Mouse (Mus musculus) lung, postnatal 4 days (tissue): Measurements from ENCODE around the gene Chd2.
"Not testable (repeated sequence)": the region's sequence is repeated elsewhere in the genome, so short reads cannot be mapped to it uniquely, and the experiment has no call there.

ENCODE experiments used
- DNase-seq, 2 experiments: peaks; one replicate each; pipeline ENCODE4 v3.0.0; 2021

Chd2 gene

DNA sequence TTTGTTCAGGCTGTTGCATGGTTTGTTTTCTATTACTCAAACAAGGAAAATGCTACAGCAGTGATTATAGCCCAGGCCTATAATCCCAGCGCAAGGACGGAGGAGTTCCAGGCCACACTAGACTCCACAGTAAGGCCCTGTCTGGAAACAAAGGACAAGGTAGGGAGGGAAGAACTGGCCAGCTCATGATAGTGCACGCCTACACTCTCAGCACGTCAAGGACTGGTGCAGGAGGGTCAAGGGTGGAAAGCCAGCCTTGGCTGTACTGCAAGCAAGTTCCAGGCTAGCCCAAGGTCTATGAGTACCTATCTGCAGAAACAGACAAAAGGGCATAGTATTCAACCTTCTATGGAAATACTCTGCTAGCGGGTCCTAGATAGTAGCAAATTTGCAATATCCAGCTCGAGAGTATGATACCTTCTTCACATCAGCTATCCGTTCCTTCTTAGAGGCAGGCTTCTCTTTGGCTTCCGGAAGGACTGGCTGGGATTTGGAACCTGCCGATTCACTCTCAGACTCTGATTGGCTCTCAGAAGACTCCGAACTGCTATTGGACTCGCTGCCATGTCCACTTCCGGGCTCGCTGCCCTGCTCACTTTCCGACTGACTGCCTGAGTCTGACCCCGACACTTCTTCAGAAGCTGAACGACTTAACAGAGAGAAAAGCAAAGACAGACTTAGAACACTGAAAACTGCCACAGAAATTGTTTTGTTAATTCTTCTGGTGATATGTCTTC, 22.4 kb downstream of the Chd2 start:
- DNase-seq, result no peak

DNA sequence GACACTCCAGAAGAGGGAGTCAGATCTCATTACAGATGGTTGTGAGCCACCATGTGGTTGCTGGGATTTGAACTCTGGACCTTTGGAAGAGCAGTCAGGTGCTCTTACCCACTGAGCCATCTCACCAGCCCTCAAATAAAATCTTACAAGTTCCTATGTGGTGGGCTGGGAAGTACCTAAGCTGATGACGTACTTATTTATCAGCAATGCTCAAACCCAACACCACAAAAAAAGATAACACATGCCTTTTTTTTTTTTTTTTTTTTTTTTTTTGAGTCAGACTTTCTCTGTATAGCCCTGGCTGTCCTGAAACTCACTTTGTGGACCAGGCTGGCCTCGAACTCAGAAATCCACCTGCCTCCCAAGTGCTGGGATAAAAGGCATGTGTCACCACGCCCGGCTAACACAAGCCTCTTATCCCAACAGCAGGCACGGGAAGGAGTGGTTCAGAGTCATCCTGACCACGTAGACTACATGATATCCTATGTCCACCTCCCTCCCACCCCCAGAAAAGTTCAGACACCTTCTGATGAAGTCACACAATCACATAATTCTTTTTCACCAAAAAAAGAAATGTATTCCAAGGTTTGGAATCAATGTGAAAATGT, 23.2 kb downstream of the Chd2 start:
- DNase-seq, result not testable (repeated sequence)

DNA sequence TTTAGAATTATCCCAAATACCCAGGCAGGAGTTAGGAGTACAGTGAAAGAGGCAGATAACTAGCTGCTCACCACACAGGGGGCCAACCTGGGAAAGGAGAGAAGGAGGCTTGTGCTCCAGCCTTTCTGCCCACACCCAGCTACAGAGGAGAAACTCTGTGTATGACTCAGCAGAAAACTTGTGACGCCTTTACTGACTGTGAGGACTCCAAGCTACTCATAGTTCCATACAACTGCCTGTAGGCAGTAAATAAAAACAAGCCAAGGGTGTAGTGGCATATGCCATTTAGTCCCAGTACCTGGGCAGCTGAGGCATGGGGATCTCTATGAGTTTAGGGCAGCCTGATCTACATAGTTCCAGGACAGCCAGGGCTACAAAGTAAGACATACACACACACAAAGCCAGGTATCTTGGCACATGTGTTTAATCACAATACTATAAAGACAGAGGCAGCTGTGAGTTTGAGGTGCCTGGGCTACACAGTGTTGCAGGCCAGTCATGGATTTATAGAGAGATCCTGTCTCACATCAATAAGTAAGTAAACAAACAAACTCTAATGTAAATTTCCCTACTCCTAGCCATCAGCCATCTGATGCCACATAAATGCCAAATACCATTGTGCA, 24.1 kb downstream of the Chd2 start:
- no peak for DNase-seq

DNA sequence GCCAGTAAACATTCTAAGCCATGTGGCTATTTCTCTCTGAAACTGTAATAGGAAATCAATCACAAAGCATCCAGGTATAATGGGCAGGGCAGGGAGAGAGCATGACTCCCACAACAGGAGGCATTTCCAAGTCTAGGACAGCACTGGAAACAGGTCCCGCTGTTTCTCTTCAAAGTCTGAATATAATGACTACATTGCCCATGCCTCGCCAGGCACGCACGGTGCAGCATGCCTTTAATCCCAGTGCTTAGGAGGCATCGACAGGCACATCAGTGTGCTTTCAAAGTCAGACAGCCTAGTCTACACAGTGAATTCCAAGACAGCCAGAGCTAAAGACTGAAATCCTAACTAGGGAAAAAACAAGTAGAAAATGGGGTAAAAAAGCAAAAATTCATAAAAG, 24.8 kb downstream of the Chd2 start:
- DNase-seq, result no peak

DNA sequence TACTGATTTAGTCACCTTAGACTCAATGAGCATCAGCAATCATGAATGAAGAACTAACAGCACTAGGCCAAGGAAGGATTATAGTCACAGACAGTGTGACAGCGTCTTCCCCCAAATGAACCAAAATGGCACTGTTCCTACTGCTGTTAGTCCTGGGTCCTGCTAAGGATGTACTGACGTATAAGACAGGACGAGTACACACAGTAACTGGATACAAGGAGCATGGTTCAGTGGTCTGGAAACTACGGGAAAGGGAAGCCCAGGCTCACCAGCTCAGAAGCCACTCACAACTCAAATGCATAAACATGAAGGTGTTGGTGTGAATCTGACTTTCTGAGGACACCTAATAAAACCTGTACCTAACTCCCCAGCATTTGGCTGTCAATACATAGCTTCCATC, 27.1 kb downstream of the Chd2 start:
- DNase-seq, result no peak

DNA sequence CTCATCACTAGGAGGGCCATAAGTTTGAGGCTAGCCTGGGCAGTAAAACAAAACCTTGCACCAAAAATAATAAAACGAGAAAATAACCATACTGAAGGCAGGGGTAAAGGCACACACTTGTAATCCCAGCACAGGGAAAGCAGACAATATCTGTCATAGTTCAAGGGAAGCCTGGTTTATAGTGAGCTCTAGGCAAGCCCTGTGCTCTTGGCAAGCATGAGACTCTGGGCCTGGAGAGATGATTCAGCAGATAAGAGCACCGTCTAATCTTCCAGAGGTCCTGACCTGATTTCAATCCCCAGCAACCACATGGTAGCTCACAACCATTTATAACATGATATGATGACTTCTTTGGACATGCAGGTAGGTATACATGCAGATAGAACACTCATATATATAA, 29.2 kb downstream of the Chd2 start:
- DNase-seq, result no peak

DNA sequence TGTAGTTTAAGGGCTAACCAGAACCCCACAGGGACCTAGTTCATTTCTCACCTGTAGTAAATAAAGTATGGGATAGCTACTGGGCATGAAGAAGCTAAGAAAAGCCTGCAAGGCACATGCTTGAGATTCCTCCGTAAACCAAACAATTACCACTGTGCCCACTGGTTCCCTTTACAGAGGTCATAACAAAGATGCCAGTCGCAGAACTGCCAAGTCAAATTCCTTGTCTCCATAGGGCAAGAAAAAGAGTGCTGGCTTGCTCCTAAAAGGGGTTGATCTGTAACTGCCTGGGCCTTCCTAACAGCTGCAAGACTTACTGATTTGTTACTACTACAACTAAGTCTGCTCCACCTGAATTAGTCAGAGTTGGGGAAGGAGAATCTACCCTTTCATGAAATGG, 32.9 kb downstream of the Chd2 start:
- DNase-seq, result no peak

DNA sequence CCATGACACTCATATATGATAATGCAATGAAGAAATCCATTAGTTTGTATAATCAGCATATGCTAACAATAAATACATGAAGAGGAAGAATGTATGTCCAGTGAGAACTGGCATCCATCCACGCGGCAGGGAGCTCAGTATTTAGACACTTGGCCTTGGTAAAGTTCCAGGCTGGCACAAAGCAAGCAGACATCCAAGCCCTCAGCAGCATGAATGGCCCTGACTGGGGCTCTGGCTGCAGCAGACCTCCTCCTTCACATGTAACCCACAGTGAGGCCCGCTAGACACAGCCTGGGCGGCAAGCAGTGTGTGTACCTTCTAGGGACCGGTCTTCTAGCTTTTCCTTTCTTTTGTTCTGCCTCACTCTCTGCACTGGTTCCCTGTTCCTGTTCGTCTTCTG, 34.1 kb downstream of the Chd2 start:
- DNase-seq, result no peak

DNA sequence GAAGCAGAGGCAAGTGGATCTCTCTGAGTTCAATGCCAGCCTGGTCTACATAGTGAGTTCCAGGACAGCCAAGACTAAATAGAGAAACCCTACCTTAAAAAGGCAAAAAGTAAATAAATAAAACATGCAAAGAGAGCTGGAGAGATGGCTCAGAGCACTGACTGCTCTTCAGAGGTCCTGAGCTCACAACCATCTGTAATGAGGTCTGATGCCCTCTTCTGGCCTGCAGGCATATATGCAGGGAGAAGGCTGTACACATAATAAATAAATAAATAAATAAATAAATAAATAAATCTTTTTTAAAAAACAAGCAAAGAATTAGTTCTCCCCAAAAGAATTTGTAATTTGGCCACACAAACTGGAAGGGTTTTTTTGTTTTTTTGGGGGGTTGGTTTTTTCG, 34.8 kb downstream of the Chd2 start:
- DNase-seq, result no peak

DNA sequence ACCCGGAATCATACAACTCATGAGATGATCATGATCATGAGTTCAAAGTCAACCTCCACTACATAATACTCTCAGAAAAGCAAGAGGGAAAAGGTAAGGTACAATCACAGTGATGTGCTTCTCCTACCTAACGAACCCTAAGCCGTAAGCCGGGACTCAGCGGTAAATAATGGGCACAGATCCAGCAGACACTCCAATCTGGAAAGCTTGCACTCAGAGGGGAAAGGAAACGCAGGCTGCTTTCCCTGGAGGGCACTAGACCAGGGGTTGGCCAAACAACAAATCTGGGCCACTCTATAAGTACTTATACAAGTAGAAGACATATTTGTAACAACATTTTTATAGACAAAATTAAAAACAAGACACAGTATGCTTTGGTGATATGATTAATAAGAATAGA, 36.4 kb downstream of the Chd2 start:
- DNase-seq, result peak in 1 of 2 experiments; percentile 24

DNA sequence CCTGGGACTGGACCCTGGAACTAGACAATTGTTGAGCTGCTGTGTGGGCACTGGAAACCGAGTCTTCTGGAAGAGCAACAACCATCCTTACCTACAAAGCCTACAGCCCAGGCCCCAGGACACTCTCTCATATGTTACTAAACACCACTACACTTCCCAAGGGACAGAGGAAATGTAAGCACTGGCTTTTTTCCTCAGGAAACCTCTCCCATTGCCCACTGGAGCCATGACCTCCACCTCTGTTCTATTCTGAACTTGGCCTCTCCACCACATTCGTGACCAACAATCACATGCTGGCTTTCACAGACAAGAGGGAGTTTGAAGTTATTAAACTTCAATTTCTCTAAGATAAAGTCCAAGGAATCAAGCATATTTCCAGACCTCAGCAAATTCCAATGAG, 43.4 kb downstream of the Chd2 start:
- no peak for DNase-seq

DNA sequence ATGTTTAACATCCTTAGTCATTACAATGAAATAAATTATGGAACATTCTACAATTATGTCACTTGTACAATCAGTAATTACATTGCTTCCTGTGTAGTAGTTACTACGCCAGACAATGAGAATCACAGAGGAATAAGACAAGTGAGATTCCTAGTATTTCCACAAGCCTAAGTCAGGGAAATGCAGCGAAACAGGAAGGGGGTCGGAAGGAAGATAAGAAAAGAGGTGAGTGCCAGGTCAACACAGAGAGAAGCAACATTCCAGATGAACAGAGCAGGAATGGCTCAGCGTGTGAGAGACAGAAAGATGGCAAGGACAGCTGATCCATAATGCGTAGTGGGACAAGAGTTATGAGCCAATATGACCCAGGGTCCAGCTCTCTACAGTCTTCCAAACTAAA, 52.4 kb downstream of the Chd2 start:
- DNase-seq, result no peak

DNA sequence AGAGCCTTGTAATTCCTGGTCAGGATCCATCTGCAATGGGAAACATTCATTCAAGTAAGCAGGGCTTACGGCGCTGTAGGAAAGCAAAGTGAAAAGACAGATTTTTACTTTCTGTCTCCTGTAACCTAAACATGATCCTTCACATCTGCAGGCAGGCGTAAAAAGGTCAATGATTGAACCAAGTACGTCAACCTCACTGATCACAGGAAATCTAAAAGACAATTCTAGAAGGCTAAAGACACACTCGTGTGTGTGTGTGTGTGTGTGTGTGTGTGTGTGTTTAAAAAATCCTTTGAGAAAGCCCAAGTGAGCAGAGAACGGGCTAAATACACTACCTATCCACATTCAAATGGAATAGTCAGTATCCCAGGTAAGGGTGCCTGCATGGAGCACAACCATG, 60.5 kb downstream of the Chd2 start:
- DNase-seq, result no peak

DNA sequence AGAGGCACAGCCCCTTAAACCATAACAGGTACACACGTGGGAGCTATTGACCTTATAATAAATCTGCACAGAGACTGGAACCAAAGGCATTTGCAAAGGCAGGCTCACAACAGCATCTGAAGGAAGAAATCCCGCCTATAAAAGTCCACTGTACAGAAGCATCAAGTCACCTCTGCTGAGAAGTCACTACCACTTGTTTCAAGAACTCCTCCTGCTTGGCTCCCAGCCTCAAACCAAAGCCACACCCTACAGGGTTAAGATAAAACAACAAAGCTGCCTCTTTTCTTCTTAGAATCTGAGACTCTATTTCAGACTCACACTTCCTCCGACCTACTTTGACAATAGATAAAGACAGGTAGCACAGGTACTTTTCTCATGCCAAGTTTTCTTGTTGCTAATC, 62.1 kb downstream of the Chd2 start:
- DNase-seq, result no peak

DNA sequence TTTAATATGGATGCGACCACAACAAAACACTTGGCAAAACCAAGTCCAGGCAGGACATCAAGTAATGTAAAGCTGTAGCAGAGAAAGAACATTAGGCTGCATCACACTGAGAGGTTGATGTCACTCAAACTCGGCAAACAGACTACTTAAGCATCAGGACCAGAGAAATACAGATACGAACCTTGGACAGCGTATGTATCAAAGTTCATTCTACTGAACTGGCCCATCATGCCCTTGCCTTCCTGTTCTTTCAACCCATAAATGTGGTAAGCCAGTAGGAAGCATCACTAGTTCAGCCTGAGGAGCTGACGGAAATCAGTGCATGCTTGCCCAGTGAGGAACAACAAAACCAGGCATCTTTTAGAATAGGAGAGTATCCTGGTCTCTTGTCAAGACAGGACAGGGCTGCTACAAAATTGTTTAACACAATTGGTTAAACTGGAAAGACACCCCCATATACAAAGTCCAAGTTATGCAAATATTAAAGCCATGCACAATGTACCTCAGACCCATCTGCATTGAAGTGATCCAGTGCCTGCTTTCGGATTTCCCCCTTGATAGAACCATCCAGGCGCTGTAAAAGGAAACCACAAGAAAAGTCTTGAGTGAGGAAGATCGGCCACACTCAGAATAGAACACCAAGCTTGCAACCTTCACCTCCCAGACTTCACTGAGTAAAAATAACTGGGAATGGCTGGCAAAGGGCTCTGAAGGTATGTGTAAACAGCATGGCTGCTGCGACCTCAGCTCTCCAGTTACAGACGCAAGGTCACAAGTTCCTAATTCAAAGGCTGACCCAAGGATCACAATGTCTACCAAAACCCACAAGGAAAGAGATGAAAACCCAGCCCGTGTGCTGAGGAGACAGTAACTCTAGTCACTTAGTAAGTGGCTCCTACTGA, 63.2 kb downstream of the Chd2 start:
- DNase-seq, result no peak

DNA sequence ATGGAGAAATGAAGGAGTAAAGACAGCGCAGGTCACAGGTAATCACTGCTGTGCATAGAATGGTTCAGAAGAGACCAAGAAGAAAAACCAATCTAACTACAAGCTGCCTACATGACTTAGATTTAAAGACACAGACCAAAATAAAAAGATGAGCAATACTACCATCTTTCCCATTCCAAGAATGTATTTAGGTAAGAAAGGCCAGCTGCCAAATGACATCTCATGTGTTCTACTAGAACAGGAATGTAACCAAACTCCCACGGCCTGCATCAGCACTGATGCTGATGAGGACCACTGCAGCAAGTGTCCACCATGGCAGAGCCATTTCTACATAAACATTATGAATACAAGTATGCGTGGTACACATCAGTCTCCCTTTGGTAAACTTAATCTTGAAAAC, 73.9 kb downstream of the Chd2 start:
- no peak for DNase-seq

DNA sequence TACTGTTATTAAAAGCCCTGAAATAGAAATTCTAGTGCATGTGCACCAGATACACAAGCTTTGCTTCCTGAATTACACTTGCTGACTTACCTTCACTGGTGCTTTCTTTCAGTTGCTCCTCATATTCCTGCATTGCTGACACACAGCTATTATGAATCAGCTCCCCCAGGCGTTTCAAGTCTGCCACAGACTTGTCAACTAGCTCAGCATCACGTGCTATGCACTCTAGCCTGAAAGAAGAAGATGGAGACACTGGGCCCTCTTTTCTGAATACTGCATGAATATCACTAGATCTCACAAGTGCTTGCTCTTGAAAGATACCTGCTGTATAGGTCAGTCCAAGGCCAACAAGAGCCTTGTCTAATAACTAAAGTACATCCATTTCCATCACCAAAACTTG, 78.1 kb downstream of the Chd2 start:
- no peak for DNase-seq

DNA sequence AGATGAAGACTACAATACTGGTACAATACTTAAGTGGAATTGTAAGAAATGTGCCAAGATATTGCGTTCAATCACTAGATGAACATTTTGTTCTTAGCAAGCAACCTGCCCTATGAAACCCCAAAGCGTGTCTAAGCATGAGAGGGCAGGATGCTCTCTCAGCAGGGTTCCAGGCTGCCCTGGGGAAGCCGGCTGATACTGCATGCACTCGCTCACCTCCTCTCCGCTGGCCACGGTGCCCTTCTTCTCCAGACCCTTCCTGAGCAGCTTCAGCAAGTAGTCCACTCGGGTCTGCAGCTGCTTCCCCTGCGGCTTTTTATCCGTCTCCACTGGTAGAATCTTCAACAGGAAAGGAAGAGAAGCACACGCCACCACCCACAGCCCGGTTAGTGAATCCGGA, 87.5 kb downstream of the Chd2 start:
- no peak for DNase-seq

DNA sequence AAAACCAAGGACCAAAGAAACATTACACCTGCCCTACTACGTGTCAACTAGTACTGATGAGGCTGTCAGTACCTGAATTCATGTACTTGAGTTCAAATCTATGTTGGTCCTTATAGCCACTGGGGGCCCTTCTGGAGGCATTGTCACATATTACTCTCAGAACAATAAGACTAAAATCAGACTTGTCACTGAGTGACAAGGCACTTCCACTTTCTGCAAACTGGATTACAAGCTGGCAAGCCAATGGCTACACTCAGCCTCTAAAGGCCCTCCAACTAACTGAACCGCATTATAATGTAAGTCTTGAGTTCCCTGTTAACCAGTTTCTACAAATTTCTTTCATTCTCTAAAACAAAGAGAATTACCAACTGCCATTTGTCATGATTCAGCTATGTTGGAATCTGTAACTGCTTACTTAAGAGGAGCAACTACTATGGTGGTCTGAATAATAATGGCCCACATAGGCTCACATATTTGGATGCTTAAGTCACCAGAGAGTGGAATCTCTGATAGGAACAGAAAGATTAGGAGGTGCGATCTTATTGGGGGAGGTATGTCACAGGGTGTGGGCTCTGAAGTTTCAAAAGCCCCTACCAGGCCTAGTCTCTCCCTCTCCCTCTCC, 89.3 kb downstream of the Chd2 start:
- no peak for DNase-seq

DNA sequence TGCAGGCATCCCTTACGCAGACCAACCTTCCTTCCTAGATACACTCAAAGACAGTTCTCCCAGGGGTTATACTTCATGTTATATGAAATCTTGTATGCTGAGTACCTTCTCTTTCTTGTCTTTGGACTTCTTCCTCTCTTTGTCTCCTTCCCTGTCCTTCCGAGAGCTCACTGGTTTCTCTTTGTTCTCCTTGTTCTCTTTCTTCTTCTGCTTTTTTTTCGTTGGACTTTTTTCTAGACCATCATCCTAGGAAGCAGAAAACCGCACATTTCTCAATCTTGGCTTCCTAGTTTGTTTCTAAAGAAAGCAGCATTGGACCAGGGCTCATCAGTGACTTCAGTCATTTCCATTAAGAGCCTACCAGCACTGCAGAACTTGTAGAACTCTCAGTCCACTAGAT, 90.0 kb downstream of the Chd2 start:
- DNase-seq, result no peak

DNA sequence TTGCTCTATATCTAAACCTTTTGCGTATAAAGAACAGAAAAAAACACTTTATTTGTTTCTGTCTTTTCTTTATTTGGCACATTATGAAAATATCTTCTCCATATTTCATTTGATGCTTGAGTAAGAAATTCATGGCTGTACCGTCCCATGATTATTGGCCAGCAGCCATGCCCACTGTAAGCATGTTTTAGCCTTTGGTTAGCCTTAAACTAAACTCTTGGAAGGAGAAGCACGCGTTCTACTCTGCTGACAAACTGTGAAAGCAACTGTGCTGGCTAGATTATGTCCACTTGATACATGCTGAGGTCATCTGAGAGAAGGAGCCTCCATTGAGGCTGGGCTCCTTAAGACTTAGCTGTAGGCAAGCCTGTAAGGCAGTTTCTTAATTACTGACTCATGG, 99.4 kb downstream of the Chd2 start:
- no peak for DNase-seq

DNA sequence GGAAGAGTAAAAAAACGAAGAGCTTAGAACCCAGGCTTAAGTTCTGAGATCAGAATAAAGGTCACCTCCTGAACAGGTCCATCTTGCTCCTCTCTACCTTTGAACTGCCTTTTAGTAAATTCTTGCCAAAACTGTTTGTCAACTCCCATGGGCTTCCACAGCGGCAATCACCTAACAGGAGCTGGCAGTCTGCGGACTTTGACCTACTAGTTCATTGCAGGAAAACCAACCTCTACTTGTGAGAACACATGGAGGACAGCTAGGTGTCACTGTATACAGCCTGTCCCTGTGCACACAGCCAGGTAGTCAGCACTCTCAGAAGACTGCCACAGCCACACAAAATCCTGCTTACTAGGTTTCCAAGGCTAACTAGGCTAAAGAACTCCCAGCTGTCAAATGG, 99.8 kb downstream of the Chd2 start:
- DNase-seq, result no peak

DNA sequence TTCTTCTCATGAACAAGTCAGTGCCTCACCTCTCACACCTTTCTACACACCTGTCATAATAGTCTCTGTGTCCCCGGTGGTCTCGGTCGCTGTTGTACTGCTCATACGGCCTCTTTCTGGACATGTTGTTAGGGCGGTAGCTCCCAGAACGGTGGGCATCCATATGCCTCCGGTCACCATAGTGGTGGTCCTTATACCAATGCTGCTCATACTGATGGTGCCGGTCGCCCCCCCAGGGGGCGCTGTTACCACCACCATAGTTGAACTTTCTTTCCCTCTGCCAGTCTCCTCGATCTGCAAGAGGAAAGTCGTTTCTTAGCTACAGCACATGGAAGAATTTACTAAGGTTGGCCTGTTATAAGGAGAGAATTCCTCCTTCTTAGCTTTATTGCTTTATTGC, 105.9 kb downstream of the Chd2 start:
- no peak for DNase-seq
